Mouse (Mus musculus) 416B (cell line): ENCODE data around the gene Gm45521.

Source experiments
- DNase-seq: peaks from one replicate; pipeline ENCODE4 v3.0.0; 2011; ENCODE audit warnings: low read depth

Gm45521 gene

GRCm38 (mm10) chr14:7999435-7999834 is 42.3 kb downstream of the Gm45521 start:
- DNase-seq, result no peak

GRCm38 (mm10) chr14:8000247-8000646 is 43.2 kb downstream of the Gm45521 start:
- no peak for DNase-seq

GRCm38 (mm10) chr14:8000831-8001685 is 44.0 kb downstream of the Gm45521 start:
- peak; percentile 51 for DNase-seq

- peak; percentile 86 for DNase-seq
These were observed 45.5 kb downstream of the Gm45521 start, which contains the start of gene Abhd6 for GRCm38 (mm10) chr14:8002432-8003092. Gene Abhd6, plus strand, starts transcription at chr14:8002902.

GRCm38 (mm10) chr14:8003093-8003670 is 46.1 kb downstream of the Gm45521 start:
- peak; percentile 29 for DNase-seq

GRCm38 (mm10) chr14:8003727-8004670 is 46.9 kb downstream of the Gm45521 start:
- peak; percentile 84 for DNase-seq

GRCm38 (mm10) chr14:8006061-8006460 is 49.0 kb downstream of the Gm45521 start:
- DNase-seq, result peak; percentile 63

- peak; percentile 95 for DNase-seq
These were observed 50.0 kb downstream of the Gm45521 start for GRCm38 (mm10) chr14:8007084-8007483.

GRCm38 (mm10) chr14:8007486-8007885 is 50.4 kb downstream of the Gm45521 start:
- peak; percentile 71 for DNase-seq

- no peak for DNase-seq
These were observed 50.8 kb downstream of the Gm45521 start for GRCm38 (mm10) chr14:8007923-8008322.
